Mouse (Mus musculus): ENCODE data around the gene Hsd11b2. TPM values are rescaled to one million over a fixed set of nuclear protein-coding genes. Genes with fewer than 3 reads are reported as not detected.
A peak's percentile ranks its signal among the peaks of the same experiment; 100 is the strongest.
"Not testable (repeated sequence)": the region's sequence is repeated elsewhere in the genome, so short reads cannot be mapped to it uniquely, and the experiment has no call there.

Gene Hsd11b2
- polyA plus RNA-seq, 1 experiment from 2014 or later = 0.66 TPM

GRCm38 (mm10) chr8:105552824-105553223, 34.3 kb downstream of the Hsd11b2 start:
- ATAC-seq (ENCODE audit: low read depth) = no peak
- 63% methylated on average over 1 of the region's 1 CpGs for WGBS (ENCODE audit: insufficient replicate concordance)
- Histone ChIP-seq H3K27ac (ENCODE audit: low read length) (no peak overlapping the region), H3K4me1 (ENCODE audit: control insufficient read depth, low read depth, low read length) (no peaks in the 10 kb centered on the region; the same call in 1 of the 2 replicates), H3K36me3 (ENCODE audit: control insufficient read depth, insufficient read depth) (no peaks in the 10 kb centered on the region; the same call in 1 of the 2 replicates), H3K9me3 (replicated peaks; ENCODE audit: control insufficient read depth, low read length) (no peaks in the 10 kb centered on the region), H3K27me3 (ENCODE audit: control insufficient read depth, insufficient read depth, low read depth, low read length) (no peaks in the 10 kb centered on the region), H3K4me2 (ENCODE audit: low read depth, low read length) (no peak overlapping the region), H3K4me3 (ENCODE audit: low read depth, low read length) (no peak overlapping the region), H3K9ac (ENCODE audit: low read depth, low read length) (no peak overlapping the region)

- Histone ChIP-seq H3K36me3 (ENCODE audit: control insufficient read depth, insufficient read depth) (no peaks in the 10 kb centered on the region; the same call in 1 of the 2 replicates), H3K27me3 (ENCODE audit: control insufficient read depth, insufficient read depth, low read depth, low read length) (no peaks in the 10 kb centered on the region), H3K27ac (ENCODE audit: low read length) (no peak overlapping the region), H3K9me3 (replicated peaks; ENCODE audit: control insufficient read depth, low read length) (no peaks in the 10 kb centered on the region), H3K4me2 (ENCODE audit: low read depth, low read length) (no peak overlapping the region), H3K4me3 (ENCODE audit: low read depth, low read length) (no peak overlapping the region), H3K9ac (ENCODE audit: low read depth, low read length) (no peak overlapping the region), H3K4me1 (ENCODE audit: control insufficient read depth, low read depth, low read length) (no peaks in the 10 kb centered on the region; the same call in 1 of the 2 replicates)
- peak; percentile 67 for ATAC-seq (ENCODE audit: low read depth)
Measured at GRCm38 (mm10) chr8:105554087-105554486, 35.5 kb downstream of the Hsd11b2 start.

- H3K9me3 ChIP-seq (replicated peaks; ENCODE audit: control insufficient read depth, low read length) = no peaks in the 10 kb centered on the region
- H3K9ac ChIP-seq (ENCODE audit: low read depth, low read length) = no peak overlapping the region
- H3K4me2 ChIP-seq (ENCODE audit: low read depth, low read length) = no peak overlapping the region
- no peak overlapping the region for H3K27ac ChIP-seq (ENCODE audit: low read length)
- no peaks in the 10 kb centered on the region; the same call in 1 of the 2 replicates for H3K36me3 ChIP-seq (ENCODE audit: control insufficient read depth, insufficient read depth)
- H3K4me1 ChIP-seq (ENCODE audit: control insufficient read depth, low read depth, low read length) = no peaks in the 10 kb centered on the region; the same call in 1 of the 2 replicates
- 81% methylated on average over 3 of the region's 3 CpGs for WGBS (ENCODE audit: insufficient replicate concordance)
- no peaks in the 10 kb centered on the region for H3K27me3 ChIP-seq (ENCODE audit: control insufficient read depth, insufficient read depth, low read depth, low read length)
- H3K4me3 ChIP-seq (ENCODE audit: low read depth, low read length) = no peak overlapping the region
- ATAC-seq (ENCODE audit: low read depth) = no peak
Measured at GRCm38 (mm10) chr8:105555230-105555629, 36.7 kb downstream of the Hsd11b2 start.

GRCm38 (mm10) chr8:105562863-105563262, 44.3 kb downstream of the Hsd11b2 start:
- Histone ChIP-seq H3K9ac (ENCODE audit: low read depth, low read length) (no peak overlapping the region), H3K4me2 (ENCODE audit: low read depth, low read length) (no peak overlapping the region), H3K36me3 (ENCODE audit: control insufficient read depth, insufficient read depth) (no peaks in the 10 kb centered on the region), H3K4me3 (ENCODE audit: low read depth, low read length) (no peak overlapping the region), H3K4me1 (ENCODE audit: control insufficient read depth, low read depth, low read length) (peaks cover 22% of the 10 kb centered on the region), H3K9me3 (replicated peaks; ENCODE audit: control insufficient read depth, low read length) (no peaks in the 10 kb centered on the region), H3K27ac (ENCODE audit: low read length) (no peak overlapping the region), H3K27me3 (ENCODE audit: control insufficient read depth, insufficient read depth, low read depth, low read length) (no peaks in the 10 kb centered on the region)
- WGBS (ENCODE audit: insufficient replicate concordance) = 81% methylated on average over 3 of the region's 3 CpGs
- ATAC-seq (ENCODE audit: low read depth) = no peak

- no peak overlapping the region for H3K4me2 ChIP-seq (ENCODE audit: low read depth, low read length)
- no peak for ATAC-seq (ENCODE audit: low read depth)
Measured at GRCm38 (mm10) chr8:105563871-105564270, 45.3 kb downstream of the Hsd11b2 start.

DNA sequence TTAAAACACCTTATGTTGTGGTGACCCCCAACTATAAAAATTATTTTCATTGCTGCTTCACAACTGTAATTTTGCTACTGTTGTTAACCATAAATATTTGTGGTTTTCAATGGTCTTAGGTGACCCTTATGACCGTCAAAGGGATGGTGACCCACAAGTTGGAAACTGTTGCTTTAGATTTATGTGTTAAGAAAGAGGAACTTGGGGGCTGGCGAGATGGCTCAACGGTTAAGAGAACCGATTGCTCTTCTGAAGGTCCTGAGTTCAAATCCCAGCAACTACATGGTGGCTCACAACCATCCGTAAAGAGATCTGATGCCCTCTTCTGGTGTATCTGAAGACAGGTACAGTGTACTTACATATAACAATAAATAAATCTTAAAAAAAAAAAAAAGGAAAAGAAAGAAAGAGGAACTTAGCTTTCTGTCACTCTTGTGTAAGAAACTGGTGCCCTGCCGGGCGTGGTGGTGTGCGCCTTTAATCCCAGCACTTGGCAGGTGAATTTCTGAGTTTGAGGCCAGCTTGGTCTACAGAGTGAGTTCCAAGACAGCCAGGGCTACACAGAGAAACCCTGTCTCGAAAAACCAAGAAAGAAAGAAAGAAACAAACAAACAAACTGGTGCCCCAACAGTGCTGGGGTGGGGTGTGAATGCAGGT, 46.1 kb downstream of the Hsd11b2 start:
- ATAC-seq (ENCODE audit: low read depth); H3K9me3 ChIP-seq (replicated peaks; ENCODE audit: control insufficient read depth, low read length); H3K27me3 ChIP-seq (ENCODE audit: control insufficient read depth, insufficient read depth, low read depth, low read length); H3K36me3 ChIP-seq (ENCODE audit: control insufficient read depth, insufficient read depth): not testable (repeated sequence)
- H3K4me3 ChIP-seq (ENCODE audit: low read depth, low read length) = peak overlapping the region; percentile 94
- peak overlapping the region; percentile 79 for H3K4me2 ChIP-seq (ENCODE audit: low read depth, low read length)
- peaks cover 22% of the 10 kb centered on the region for H3K4me1 ChIP-seq (ENCODE audit: control insufficient read depth, low read depth, low read length)
- peak overlapping the region; percentile 97 for H3K9ac ChIP-seq (ENCODE audit: low read depth, low read length)
- 25% methylated on average over 9 of the region's 9 CpGs for WGBS (ENCODE audit: insufficient replicate concordance)
- peak overlapping the region; percentile 89 for H3K27ac ChIP-seq (ENCODE audit: low read length)

More at GRCm38 (mm10) chr8:105563871-105564270, 45.3 kb downstream of the Hsd11b2 start:
- Histone ChIP-seq H3K27me3 (ENCODE audit: control insufficient read depth, insufficient read depth, low read depth, low read length) (no peaks in the 10 kb centered on the region), H3K4me3 (ENCODE audit: low read depth, low read length) (no peak overlapping the region), H3K9me3 (replicated peaks; ENCODE audit: control insufficient read depth, low read length) (no peaks in the 10 kb centered on the region), H3K4me1 (ENCODE audit: control insufficient read depth, low read depth, low read length) (peaks cover 22% of the 10 kb centered on the region), H3K27ac (ENCODE audit: low read length) (no peak overlapping the region), H3K9ac (ENCODE audit: low read depth, low read length) (no peak overlapping the region; the same call in 1 of the 2 replicates), H3K36me3 (ENCODE audit: control insufficient read depth, insufficient read depth) (no peaks in the 10 kb centered on the region)
- 76% methylated on average over 1 of the region's 1 CpGs for WGBS (ENCODE audit: insufficient replicate concordance)

DNA sequence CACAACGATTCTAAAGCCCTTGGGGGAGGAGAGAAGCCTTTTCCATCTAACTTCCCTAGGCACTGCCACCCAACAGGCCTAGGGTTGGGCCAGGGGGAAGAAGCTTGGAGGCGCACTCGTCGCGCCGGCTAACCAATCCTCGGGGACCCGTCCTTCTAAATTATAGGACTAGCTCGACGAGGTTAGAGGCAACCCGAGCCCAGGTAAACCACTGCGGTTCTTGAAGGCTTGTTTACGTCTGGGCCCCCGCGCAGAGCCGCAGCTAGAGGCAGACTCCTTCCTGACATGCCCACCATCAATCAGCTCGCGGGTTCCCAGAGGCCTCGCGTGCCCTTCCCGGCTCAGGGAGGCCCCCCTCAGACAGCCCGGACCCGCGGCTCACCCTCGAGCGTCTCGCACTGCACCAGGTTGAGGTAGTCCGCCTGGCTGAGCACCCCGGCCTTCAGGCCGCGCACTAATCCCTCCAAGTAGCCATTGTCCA, 46.9 kb downstream of the Hsd11b2 start:
- ATAC-seq (ENCODE audit: low read depth) = peak; percentile 33
- H3K36me3 ChIP-seq (ENCODE audit: control insufficient read depth, insufficient read depth) = no peaks in the 10 kb centered on the region
- peak overlapping the region; percentile 97 for H3K9ac ChIP-seq (ENCODE audit: low read depth, low read length)
- no peaks in the 10 kb centered on the region for H3K27me3 ChIP-seq (ENCODE audit: control insufficient read depth, insufficient read depth, low read depth, low read length)
- H3K4me3 ChIP-seq (ENCODE audit: low read depth, low read length) = peak overlapping the region; percentile 94
- WGBS (ENCODE audit: insufficient replicate concordance) = under 1% methylated on average over 31 of the region's 31 CpGs
- H3K9me3 ChIP-seq (replicated peaks; ENCODE audit: control insufficient read depth, low read length) = no peaks in the 10 kb centered on the region
- H3K27ac ChIP-seq (ENCODE audit: low read length) = peak overlapping the region; percentile 89
- H3K4me1 ChIP-seq (ENCODE audit: control insufficient read depth, low read depth, low read length) = peaks cover 22% of the 10 kb centered on the region
- H3K4me2 ChIP-seq (ENCODE audit: low read depth, low read length) = peak overlapping the region; percentile 79

GRCm38 (mm10) chr8:105565952-105566702, 47.6 kb downstream of the Hsd11b2 start, which contains the start of gene Atp6v0d1:
TSS of gene Atp6v0d1 (minus strand) at chr8:105566047.
- peak; percentile 99 for ATAC-seq (ENCODE audit: low read depth)
- Histone ChIP-seq H3K27me3 (ENCODE audit: control insufficient read depth, insufficient read depth, low read depth, low read length) (no peaks in the 10 kb centered on the region), H3K4me1 (ENCODE audit: control insufficient read depth, low read depth, low read length) (peaks cover 22% of the 10 kb centered on the region), H3K9me3 (replicated peaks; ENCODE audit: control insufficient read depth, low read length) (no peaks in the 10 kb centered on the region), H3K36me3 (ENCODE audit: control insufficient read depth, insufficient read depth) (no peaks in the 10 kb centered on the region), H3K4me2 (ENCODE audit: low read depth, low read length) (peak within 1 kb of the TSS; percentile 94), H3K4me3 (ENCODE audit: low read depth, low read length) (peak within 1 kb of the TSS; percentile 94), H3K27ac (ENCODE audit: low read length) (peak within 1 kb of the TSS; percentile 89), H3K9ac (ENCODE audit: low read depth, low read length) (peak within 1 kb of the TSS; percentile 97)
- WGBS (ENCODE audit: insufficient replicate concordance) = 2% methylated on average over 53 of the region's 53 CpGs
